Mouse (Mus musculus) ES-Bruce4 (cell line): ENCODE data around the gene Slc25a15. TPM values are rescaled to one million over a fixed set of nuclear protein-coding genes. Genes with fewer than 3 reads are reported as not detected.
A peak's percentile ranks its signal among the peaks of the same experiment; 100 is the strongest.

Experiments used
- H3K27ac ChIP-seq: 2 replicates; pipeline ENCODE4 v1.5.1; 2012; ENCODE audit warnings: low read length, inconsistent platforms; ENCODE audit not compliant: insufficient read depth
- H3K27me3 ChIP-seq: 2 replicates; pipeline ENCODE4 v1.6.1; 2012; ENCODE audit warnings: mild to moderate bottlenecking, low read length, inconsistent platforms; ENCODE audit not compliant: control insufficient read depth, poor library complexity, insufficient read depth, severe bottlenecking
- H3K36me3 ChIP-seq: 2 replicates; pipeline ENCODE4 v1.6.1; 2012; ENCODE audit warnings: inconsistent platforms, mild to moderate bottlenecking, low read length, moderate library complexity; ENCODE audit not compliant: control insufficient read depth, poor library complexity, insufficient read depth, severe bottlenecking
- H3K4me1 ChIP-seq: one replicate; pipeline ENCODE4 v1.8.1; 2011; ENCODE audit warnings: low read length; ENCODE audit not compliant: control insufficient read depth, insufficient read depth
- H3K4me3 ChIP-seq: 2 replicates; pipeline ENCODE4 v1.5.1; 2011; ENCODE audit warnings: low read depth, mild to moderate bottlenecking, low read length
- H3K9ac ChIP-seq: 2 replicates; pipeline ENCODE4 v1.6.1; 2012; ENCODE audit warnings: low read depth, mild to moderate bottlenecking, inconsistent platforms; ENCODE audit not compliant: poor library complexity, severe bottlenecking
- H3K9me3 ChIP-seq: replicated peaks from 2 replicates; pipeline ENCODE4 v1.6.1; 2012; ENCODE audit warnings: mild to moderate bottlenecking, low read length, inconsistent platforms; ENCODE audit not compliant: control insufficient read depth, poor library complexity, insufficient read depth, severe bottlenecking
- CTCF ChIP-seq: IDR thresholded peaks from one replicate; pipeline ENCODE4 v1.8.1; 2011; ENCODE audit warnings: low read depth, low read length
- EP300 ChIP-seq: IDR thresholded peaks from 2 replicates; pipeline ENCODE4 v1.6.1; 2011; ENCODE audit warnings: low read depth, low read length; ENCODE audit not compliant: insufficient read depth
- POLR2A ChIP-seq: IDR thresholded peaks from one replicate; pipeline ENCODE4 v1.8.1; 2011; ENCODE audit warnings: low read length; ENCODE audit not compliant: insufficient read depth
- polyA plus RNA-seq: library from polyadenylated mRNA; stranded (reverse); fragments of >200 nt; gene quantifications from 2 replicates; pipeline ENCODE4 v1.2.4, GENCODE M21; 2011; ENCODE audit warnings: low read depth; ENCODE audit not compliant: missing spikeins, insufficient read depth, insufficient read length

Slc25a15 gene
- polyA plus RNA-seq, 1 experiment: 21.6 TPM

- H3K27me3 ChIP-seq: no peaks in the 10 kb centered on the region
- no peak for TF ChIP-seq EP300
- no peak for TF ChIP-seq POLR2A
- no peak for TF ChIP-seq CTCF
- no peaks in the 10 kb centered on the region for H3K4me1 ChIP-seq
- H3K4me3 ChIP-seq: no peak overlapping the region
- no peak overlapping the region for H3K9ac ChIP-seq
- no peak overlapping the region for H3K27ac ChIP-seq
- H3K36me3 ChIP-seq: peaks cover 46% of the 10 kb centered on the region
- H3K9me3 ChIP-seq: no peaks in the 10 kb centered on the region
These were observed 7.5 kb downstream of the Slc25a15 start for GRCm38 (mm10) chr8:22390766-22391463.

GRCm38 (mm10) chr8:22389874-22390273 is 8.5 kb downstream of the Slc25a15 start:
- TF ChIP-seq POLR2A: no peak
- TF ChIP-seq CTCF: no peak
- TF ChIP-seq EP300: no peak
- peaks cover 41% of the 10 kb centered on the region for H3K36me3 ChIP-seq

GRCm38 (mm10) chr8:22385158-22385557 is 13.2 kb downstream of the Slc25a15 start:
- Histone ChIP-seq H3K27me3 (no peaks in the 10 kb centered on the region), H3K36me3 (peaks cover 48% of the 10 kb centered on the region)
- no peak for TF ChIP-seq POLR2A
- no peak for TF ChIP-seq CTCF
- no peak for TF ChIP-seq EP300

More at GRCm38 (mm10) chr8:22389874-22390273, 8.5 kb downstream of the Slc25a15 start:
- no peak overlapping the region for H3K27ac ChIP-seq
- H3K4me3 ChIP-seq: no peak overlapping the region
- no peak overlapping the region for H3K9ac ChIP-seq
- no peaks in the 10 kb centered on the region for H3K4me1 ChIP-seq
- H3K27me3 ChIP-seq: no peaks in the 10 kb centered on the region
- H3K9me3 ChIP-seq: no peaks in the 10 kb centered on the region

GRCm38 (mm10) chr8:22382824-22383595 is 15.4 kb downstream of the Slc25a15 start:
- H3K4me3 ChIP-seq: no peak overlapping the region
- H3K27ac ChIP-seq: no peak overlapping the region
- no peaks in the 10 kb centered on the region for H3K9me3 ChIP-seq
- no peak for TF ChIP-seq CTCF
- no peak for TF ChIP-seq POLR2A
- TF ChIP-seq EP300: no peak
- peaks cover 31% of the 10 kb centered on the region for H3K36me3 ChIP-seq
- H3K9ac ChIP-seq: no peak overlapping the region
- no peaks in the 10 kb centered on the region for H3K27me3 ChIP-seq
- no peaks in the 10 kb centered on the region for H3K4me1 ChIP-seq

More at GRCm38 (mm10) chr8:22385158-22385557, 13.2 kb downstream of the Slc25a15 start:
- Histone ChIP-seq H3K9me3 (no peaks in the 10 kb centered on the region), H3K4me1 (no peaks in the 10 kb centered on the region), H3K9ac (no peak overlapping the region), H3K4me3 (no peak overlapping the region), H3K27ac (no peak overlapping the region)

GRCm38 (mm10) chr8:22380934-22381333 is 17.5 kb downstream of the Slc25a15 start:
- no peaks in the 10 kb centered on the region for H3K9me3 ChIP-seq
- TF ChIP-seq POLR2A: no peak
- no peak for TF ChIP-seq CTCF
- TF ChIP-seq EP300: no peak
- H3K9ac ChIP-seq: no peak overlapping the region
- no peaks in the 10 kb centered on the region for H3K27me3 ChIP-seq
- H3K4me3 ChIP-seq: no peak overlapping the region
- peaks cover 21% of the 10 kb centered on the region for H3K36me3 ChIP-seq
- H3K27ac ChIP-seq: no peak overlapping the region
- no peaks in the 10 kb centered on the region for H3K4me1 ChIP-seq

GRCm38 (mm10) chr8:22376903-22377302 is 21.5 kb downstream of the Slc25a15 start:
- Histone ChIP-seq H3K9ac (no peak overlapping the region), H3K4me1 (no peaks in the 10 kb centered on the region), H3K27ac (no peak overlapping the region), H3K27me3 (no peaks in the 10 kb centered on the region), H3K4me3 (no peak overlapping the region), H3K9me3 (no peaks in the 10 kb centered on the region), H3K36me3 (peaks cover 7% of the 10 kb centered on the region; the same call in 1 of the 2 replicates)
- TF ChIP-seq POLR2A (no peak), CTCF (peak; percentile 92)
